ENCODE assay signal across 19 mouse cellular contexts in the genomic region with DNA sequence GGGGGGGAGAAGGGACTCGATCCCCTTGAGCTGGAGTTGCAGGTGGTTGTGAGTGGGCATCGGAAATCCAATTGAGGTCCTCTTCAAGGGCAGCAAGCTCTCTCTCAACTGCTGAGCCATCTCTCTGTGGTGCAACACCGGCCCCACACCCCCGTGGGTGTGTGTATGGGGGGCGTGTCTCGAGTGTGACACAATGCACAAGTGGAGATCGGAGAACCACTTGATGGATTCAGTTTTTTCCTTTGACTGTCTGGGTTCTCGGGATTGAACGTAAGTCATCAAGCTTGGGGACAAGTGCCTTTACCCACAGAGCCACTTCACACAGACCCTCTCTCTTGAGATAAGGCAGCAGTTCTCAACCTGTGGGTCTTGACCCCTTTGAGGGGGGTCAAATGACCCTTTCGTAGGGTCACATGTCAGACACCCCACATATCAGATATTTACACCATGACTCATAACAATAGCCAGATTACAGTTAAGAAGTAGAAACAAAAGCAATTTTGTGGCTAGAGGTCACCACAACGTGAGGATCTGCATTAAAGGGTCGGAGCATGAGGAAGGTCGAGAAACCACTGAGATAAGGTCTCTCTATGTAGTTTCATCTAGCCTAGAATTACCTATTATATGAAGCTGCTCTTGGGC. TPM values are rescaled to one million over a fixed set of nuclear protein-coding genes. Genes with fewer than 3 reads are reported as not detected.
A peak's percentile ranks its signal among the peaks of the same experiment; 100 is the strongest.
DNase-seq lines count a peak whose midpoint lies in the region.
"Had no signal": no experiment of that assay in that cellular context is flagged by ENCODE, and none has a peak within 500 bp of the region (broad histone marks: within the 10 kb centered on the region; RNA-seq: fewer than 3 reads in every experiment).

No protein-coding gene starts in this region.

- DNase-seq in adrenal gland, postnatal 14 days = peak; percentile 23
- DNase-seq in adrenal gland, adult 18-20 months (ENCODE audit: low spot score in 2 of 2) = no peak
- peak; percentile 75 for DNase-seq in induced T-regulatory cell, adult 2 months (ENCODE audit: low read depth)
- DNase-seq in lung, postnatal 36 days = peak; percentile 73
- no peak for DNase-seq in spleen, postnatal 10 days (ENCODE audit: low spot score in 2 of 2)
- DNase-seq in layer of hippocampus, adult 11-12 months (ENCODE audit: low spot score) = no peak
- no peak for DNase-seq in B cell, adult 2 months
- DNase-seq in thymus, adult 18-20 months = no peak
- DNase-seq: adrenal gland, adult 8-10 months; cerebellum, adult 11 months; cerebellum, adult 9-11 months; forebrain, postnatal 0 days; gastrocnemius, postnatal 10 days; kidney, adult 9 months; kidney, postnatal 10 days; layer of hippocampus, adult 9-11 months; liver, embryonic 13.5 days; lung, embryonic 14.5 days; thymus, postnatal 25 days had no signal

RNA-seq across cellular contexts. Expression of gene Npc2, which starts 9.3 kb away (rescaled TPM):
- total RNA-seq in adrenal gland, postnatal 14 days (2021) = 57.2 and 67.4 TPM in 2 replicates
- 100 to 1,000 TPM in 1 of 2 experiments, 10 to 100 TPM in 1; 83.8 to 128 TPM for total RNA-seq in adrenal gland, adult 18-20 months (2021)

RNA-seq across cellular contexts. Expression of gene Isca2, which starts 9.4 kb away (rescaled TPM):
- total RNA-seq in adrenal gland, postnatal 14 days (2021) = 98.2 and 115 TPM in 2 replicates
- total RNA-seq in adrenal gland, adult 18-20 months (2021) = 10 to 100 TPM; 65.2 to 77.7 TPM

Comparison
In these comparisons a context has a peak if more than half of its experiments do, and no peak if none do; other contexts are left out.
1. DNase-seq: peak in adrenal gland, postnatal 14 days (single experiment), induced T-regulatory cell, adult 2 months (single experiment) and lung, postnatal 36 days (single experiment); none in adrenal gland, adult 18-20 months (0 of 2), spleen, postnatal 10 days (0 of 2), layer of hippocampus, adult 11-12 months (single experiment), B cell, adult 2 months (0 of 2) and thymus, adult 18-20 months (0 of 2).